Mouse (Mus musculus) hindbrain, embryonic 13.5 days (tissue): Measurements from ENCODE around the gene Btd. TPM values are rescaled to one million over a fixed set of nuclear protein-coding genes. Genes with fewer than 3 reads are reported as not detected.

ENCODE experiments used
- ATAC-seq: fragments of 200-750 bp; cut with Nextera tagmentation; 2 replicates; pipeline ENCODE4 v1.8.0; 2017; ENCODE audit warnings: moderate TSS enrichment; ENCODE audit not compliant: low FRiP score
- H3K27ac ChIP-seq: fragments of 300-500 bp; sonication (generic); 2 replicates; pipeline ENCODE4 v1.5.1; 2015; ENCODE audit warnings: inconsistent platforms, mild to moderate bottlenecking, moderate library complexity
- H3K27me3 ChIP-seq: fragments of 300-500 bp; sonication (generic); 2 replicates; pipeline ENCODE4 v1.6.1; 2015; ENCODE audit warnings: mild to moderate bottlenecking, inconsistent platforms
- H3K36me3 ChIP-seq: fragments of 300-500 bp; sonication (generic); 2 replicates; pipeline ENCODE4 v1.6.1; 2015; ENCODE audit warnings: mild to moderate bottlenecking, inconsistent platforms
- H3K4me1 ChIP-seq: fragments of 300-500 bp; sonication (generic); replicated peaks from 2 replicates; pipeline ENCODE4 v1.6.1; 2015; ENCODE audit warnings: inconsistent platforms
- H3K4me2 ChIP-seq: fragments of 300-500 bp; sonication (generic); 2 replicates; pipeline ENCODE4 v1.6.1; 2015; ENCODE audit warnings: inconsistent platforms, mild to moderate bottlenecking, moderate library complexity
- H3K4me3 ChIP-seq: fragments of 300-500 bp; sonication (generic); 2 replicates; pipeline ENCODE4 v1.5.1; 2015; ENCODE audit warnings: mild to moderate bottlenecking, inconsistent platforms
- H3K9ac ChIP-seq: fragments of 300-500 bp; sonication (generic); 2 replicates; pipeline ENCODE4 v1.6.1; 2015; ENCODE audit warnings: mild to moderate bottlenecking, inconsistent platforms
- H3K9me3 ChIP-seq: fragments of 300-500 bp; sonication (generic); 2 replicates; pipeline ENCODE4 v1.6.1; 2016; ENCODE audit warnings: inconsistent platforms
- WGBS: fragments of 180-500 bp; shearing (Covaris S2); methylation state at CpG from one replicate; pipeline ENCODE4 v1.1.7; 2015; 5-methylcytosine and 5-hydroxymethylcytosine counted together
- polyA plus RNA-seq: library from polyadenylated mRNA; unstranded; fragments of >200 nt; fragmentation: Nextera tagmentation; extraction: Ambion mirVana; gene quantifications from 2 replicates; pipeline ENCODE4 v1.2.1, GENCODE M21; 2015

Gene Btd
- polyA plus RNA-seq, 1 experiment from 2014 or later: 18.7 TPM

- H3K4me2 ChIP-seq: peak overlapping the region; percentile 69
- H3K9me3 ChIP-seq: no peaks in the 10 kb centered on the region
- peaks cover 76% of the 10 kb centered on the region for H3K4me1 ChIP-seq
- peaks cover 10% of the 10 kb centered on the region for H3K36me3 ChIP-seq
- 0 out of 2 replicates have a peak, but pooled peaks cover 5% of the 10 kb centered on the region for H3K27me3 ChIP-seq
- peak overlapping the region; percentile 79 for H3K9ac ChIP-seq
- 22% methylated on average over 9 of the region's 9 CpGs for WGBS
- ATAC-seq: peak; percentile 71
- H3K27ac ChIP-seq: peak overlapping the region; percentile 99
- H3K4me3 ChIP-seq: peak overlapping the region; percentile 41
Measured at GRCm38 (mm10) chr14:31662555-31663211, 21.9 kb downstream of the Btd start.

DNA sequence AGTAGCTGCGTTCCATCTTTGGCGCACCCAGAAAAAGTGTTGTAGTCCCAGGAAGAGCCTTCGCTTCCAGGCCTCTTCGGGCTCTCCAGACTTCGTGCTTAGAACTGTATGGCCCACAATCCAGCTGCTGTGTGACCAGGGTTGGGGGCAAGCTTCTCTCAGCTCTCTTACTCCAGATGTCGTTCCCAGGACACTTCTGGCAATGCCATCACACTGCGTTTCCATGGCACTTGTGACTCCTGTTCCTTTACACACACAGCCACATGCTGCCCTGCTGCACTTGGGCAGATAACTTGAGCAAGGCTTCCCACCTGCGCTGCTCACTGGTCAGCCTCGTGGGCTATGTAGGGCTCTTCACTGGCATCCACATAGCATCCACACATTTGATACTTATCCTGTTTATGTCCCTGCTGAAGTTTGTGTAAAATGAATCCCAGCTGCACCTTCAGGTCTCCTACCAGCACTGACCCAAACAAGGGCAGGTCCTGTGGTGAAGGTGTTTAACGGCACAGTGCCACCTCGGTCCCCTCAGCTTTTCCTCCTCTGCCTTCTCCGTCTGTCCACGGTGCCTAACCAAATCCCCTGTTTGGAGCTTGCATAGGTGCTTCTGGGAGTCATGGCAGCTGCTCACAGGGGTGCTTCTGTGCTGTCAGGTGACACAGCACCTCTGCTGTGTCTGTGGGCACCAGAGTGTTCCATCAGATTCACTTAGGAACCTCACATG lies 22.7 kb downstream of the Btd start:
- Histone ChIP-seq H3K27ac (peak overlapping the region; percentile 99), H3K36me3 (peaks cover 10% of the 10 kb centered on the region), H3K4me3 (no peak overlapping the region), H3K9ac (peak overlapping the region; percentile 21; the same call in 1 of the 2 replicates), H3K27me3 (0 out of 2 replicates have a peak, but pooled peaks cover 6% of the 10 kb centered on the region), H3K9me3 (no peaks in the 10 kb centered on the region), H3K4me1 (peaks cover 70% of the 10 kb centered on the region), H3K4me2 (no peak overlapping the region)
- no peak for ATAC-seq
- WGBS: 87% methylated on average over 13 of the region's 13 CpGs

- Histone ChIP-seq H3K4me1 (peaks cover 70% of the 10 kb centered on the region), H3K27ac (peak overlapping the region; percentile 99), H3K4me2 (no peak overlapping the region), H3K27me3 (0 out of 2 replicates have a peak, but pooled peaks cover 6% of the 10 kb centered on the region), H3K36me3 (peaks cover 10% of the 10 kb centered on the region), H3K9ac (peak overlapping the region; percentile 21; the same call in 1 of the 2 replicates), H3K9me3 (no peaks in the 10 kb centered on the region), H3K4me3 (no peak overlapping the region)
- ATAC-seq: no peak
- 49% methylated on average over 18 of the region's 18 CpGs for WGBS
Measured at GRCm38 (mm10) chr14:31664100-31664902, 23.5 kb downstream of the Btd start.

DNA sequence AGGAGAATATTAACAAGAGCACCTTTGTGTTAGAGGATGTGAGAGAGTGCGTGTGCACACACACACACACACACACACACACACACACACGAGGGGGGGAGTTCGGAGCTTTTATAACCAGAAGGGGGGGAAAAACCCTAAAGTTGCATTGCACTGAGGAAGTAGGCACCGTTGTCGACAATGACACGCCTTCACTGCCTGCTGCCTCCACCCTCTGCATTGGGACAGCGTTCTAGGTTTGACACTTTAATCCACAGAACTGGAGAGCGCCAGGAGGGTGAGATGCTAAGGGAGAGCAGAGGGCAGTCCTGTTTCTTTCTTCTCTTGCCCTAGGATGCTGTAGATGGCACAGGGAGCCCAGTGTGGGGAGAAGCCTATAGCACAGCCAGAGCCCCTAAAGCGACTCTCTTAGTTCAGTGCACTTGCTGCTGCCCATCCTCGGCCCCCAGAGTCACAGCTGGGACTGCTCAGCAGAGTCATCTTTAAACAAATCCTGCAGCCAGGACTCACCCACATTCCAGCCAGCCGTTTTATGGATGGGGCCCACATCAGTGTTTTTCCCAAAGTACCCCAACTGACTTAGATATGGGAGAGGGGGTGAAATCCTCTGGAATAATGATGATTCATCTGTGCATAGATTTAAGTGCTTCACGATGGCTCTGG lies 24.2 kb downstream of the Btd start:
- 0 out of 2 replicates have a peak, but pooled peaks cover 6% of the 10 kb centered on the region for H3K27me3 ChIP-seq
- peaks cover 70% of the 10 kb centered on the region for H3K4me1 ChIP-seq
- no peak overlapping the region for H3K4me2 ChIP-seq
- H3K27ac ChIP-seq: peak overlapping the region; percentile 99; the same call in 1 of the 2 replicates
- H3K4me3 ChIP-seq: no peak overlapping the region
- 70% methylated on average over 12 of the region's 12 CpGs for WGBS
- no peak for ATAC-seq
- no peaks in the 10 kb centered on the region for H3K9me3 ChIP-seq
- peaks cover 10% of the 10 kb centered on the region for H3K36me3 ChIP-seq
- no peak overlapping the region for H3K9ac ChIP-seq

DNA sequence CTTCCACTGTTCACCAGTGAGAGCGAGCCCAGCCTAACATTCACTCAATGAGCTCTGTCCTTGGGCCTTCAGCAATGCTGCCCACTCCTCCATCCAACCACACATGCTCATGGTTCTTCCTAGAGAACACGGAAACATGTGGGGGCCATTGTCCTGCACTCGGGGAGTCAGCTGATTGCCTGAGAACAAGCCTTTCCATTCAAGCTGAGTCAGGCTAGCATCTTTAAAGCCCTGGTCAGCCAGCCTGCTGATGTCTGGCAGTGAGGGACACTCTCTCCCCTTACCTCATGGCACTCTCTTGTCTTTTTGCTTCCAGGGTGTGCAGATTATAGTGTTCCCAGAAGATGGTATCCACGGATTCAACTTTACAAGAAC lies 24.7 kb downstream of the Btd start:
- H3K36me3 ChIP-seq: peaks cover 10% of the 10 kb centered on the region
- H3K4me2 ChIP-seq: no peak overlapping the region
- no peak overlapping the region for H3K4me3 ChIP-seq
- H3K9me3 ChIP-seq: no peaks in the 10 kb centered on the region
- no peak for ATAC-seq
- H3K9ac ChIP-seq: no peak overlapping the region
- H3K27ac ChIP-seq: no peak overlapping the region
- 82% methylated on average over 4 of the region's 4 CpGs for WGBS
- H3K27me3 ChIP-seq: 0 out of 2 replicates have a peak, but pooled peaks cover 6% of the 10 kb centered on the region
- peaks cover 70% of the 10 kb centered on the region for H3K4me1 ChIP-seq

DNA sequence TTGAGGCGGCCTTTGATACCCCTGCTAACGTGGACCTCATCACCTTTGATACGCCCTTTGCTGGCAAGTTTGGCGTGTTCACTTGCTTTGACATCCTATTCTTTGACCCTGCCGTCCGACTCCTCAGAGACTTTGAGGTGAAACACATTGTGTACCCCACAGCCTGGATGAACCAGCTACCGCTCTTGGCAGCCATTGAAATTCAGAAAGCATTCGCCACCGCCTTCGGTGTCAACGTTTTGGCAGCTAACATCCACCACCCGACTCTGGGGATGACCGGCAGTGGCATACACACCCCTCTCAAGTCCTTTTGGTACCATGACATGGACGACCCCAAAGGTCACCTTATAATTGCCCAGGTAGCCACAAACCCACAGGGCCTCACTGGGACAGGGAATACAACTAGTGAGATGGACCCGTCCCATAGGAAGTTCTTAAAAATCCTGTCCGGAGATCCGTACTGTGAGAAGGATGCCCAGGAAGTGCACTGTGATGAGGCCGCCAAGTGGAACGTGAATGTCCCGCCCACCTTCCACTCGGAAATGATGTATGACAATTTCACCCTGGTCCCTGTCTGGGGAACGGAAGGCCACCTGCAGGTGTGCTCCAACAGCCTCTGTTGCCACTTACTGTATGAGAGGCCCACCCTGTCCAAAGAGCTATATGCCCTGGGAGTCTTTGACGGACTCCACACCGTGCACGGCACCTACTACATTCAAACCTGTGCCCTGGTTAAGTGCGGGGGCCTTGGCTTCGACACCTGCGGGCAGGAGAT lies 26.3 kb downstream of the Btd start:
- Histone ChIP-seq H3K27ac (no peak overlapping the region), H3K4me3 (no peak overlapping the region), H3K36me3 (peaks cover 10% of the 10 kb centered on the region), H3K27me3 (0 out of 2 replicates have a peak, but pooled peaks cover 6% of the 10 kb centered on the region), H3K9me3 (no peaks in the 10 kb centered on the region), H3K9ac (no peak overlapping the region), H3K4me2 (no peak overlapping the region), H3K4me1 (peaks cover 65% of the 10 kb centered on the region)
- 95% methylated on average over 28 of the region's 28 CpGs for WGBS
- ATAC-seq: no peak

- peaks cover 10% of the 10 kb centered on the region for H3K36me3 ChIP-seq
- no peak for ATAC-seq
- H3K4me2 ChIP-seq: no peak overlapping the region
- peaks cover 59% of the 10 kb centered on the region for H3K4me1 ChIP-seq
- WGBS: 88% methylated on average over 6 of the region's 6 CpGs
- H3K9ac ChIP-seq: no peak overlapping the region
- 0 out of 2 replicates have a peak, but pooled peaks cover 6% of the 10 kb centered on the region for H3K27me3 ChIP-seq
- H3K27ac ChIP-seq: no peak overlapping the region
- no peaks in the 10 kb centered on the region for H3K9me3 ChIP-seq
- no peak overlapping the region for H3K4me3 ChIP-seq
Measured at GRCm38 (mm10) chr14:31667741-31668140, 26.9 kb downstream of the Btd start.

GRCm38 (mm10) chr14:31668326-31668725 lies 27.5 kb downstream of the Btd start:
- Histone ChIP-seq H3K36me3 (peaks cover 10% of the 10 kb centered on the region), H3K4me1 (peaks cover 53% of the 10 kb centered on the region), H3K27me3 (0 out of 2 replicates have a peak, but pooled peaks cover 6% of the 10 kb centered on the region), H3K9me3 (no peaks in the 10 kb centered on the region), H3K9ac (peak overlapping the region; percentile 24; the same call in 1 of the 2 replicates), H3K27ac (peak overlapping the region; percentile 35; the same call in 1 of the 2 replicates), H3K4me2 (no peak overlapping the region), H3K4me3 (no peak overlapping the region)
- ATAC-seq: no peak
- 74% methylated on average over 13 of the region's 13 CpGs for WGBS

GRCm38 (mm10) chr14:31669161-31669611 lies 28.4 kb downstream of the Btd start:
- Histone ChIP-seq H3K4me1 (peaks cover 45% of the 10 kb centered on the region), H3K4me2 (no peak overlapping the region), H3K4me3 (no peak overlapping the region), H3K9me3 (no peaks in the 10 kb centered on the region), H3K36me3 (peaks cover 10% of the 10 kb centered on the region), H3K9ac (no peak overlapping the region; the same call in 1 of the 2 replicates), H3K27me3 (0 out of 2 replicates have a peak, but pooled peaks cover 6% of the 10 kb centered on the region), H3K27ac (peak overlapping the region; percentile 82)
- WGBS: 45% methylated on average over 13 of the region's 13 CpGs
- peak; percentile 55; the same call in 1 of the 2 replicates for ATAC-seq

- H3K9ac ChIP-seq: no peak overlapping the region
- peak overlapping the region; percentile 82 for H3K27ac ChIP-seq
- H3K4me3 ChIP-seq: no peak overlapping the region
- peaks cover 38% of the 10 kb centered on the region for H3K4me1 ChIP-seq
- WGBS: 57% methylated on average over 15 of the region's 15 CpGs
- peak; percentile 60 for ATAC-seq
- peaks cover 10% of the 10 kb centered on the region for H3K36me3 ChIP-seq
- no peak overlapping the region for H3K4me2 ChIP-seq
- H3K9me3 ChIP-seq: no peaks in the 10 kb centered on the region
- 0 out of 2 replicates have a peak, but pooled peaks cover 6% of the 10 kb centered on the region for H3K27me3 ChIP-seq
Measured at GRCm38 (mm10) chr14:31669642-31670490, 29.0 kb downstream of the Btd start.
